In genomic region chr16:45685295-45685694, GRCm38 (mm10) we compare ENCODE assay signal across 21 mouse cellular contexts. TPM values are rescaled to one million over a fixed set of nuclear protein-coding genes. Genes with fewer than 3 reads are reported as not detected.
DNase-seq lines count a peak whose midpoint lies in the region; ATAC-seq and TF ChIP-seq lines count a peak whose summit lies in the region.
"Had no signal": no experiment of that assay in that cellular context is flagged by ENCODE, and none has a peak within 500 bp of the region (broad histone marks: within the 10 kb centered on the region; RNA-seq: fewer than 3 reads in every experiment).

No protein-coding gene starts in this region.

- DNase-seq in cerebellum, adult 9-11 months, result peak; percentile 26
- no peak for DNase-seq in cerebellum, adult 9-10 months
- peak; percentile 44 to 60 for DNase-seq in frontal cortex, postnatal 36 days (ENCODE audit: low spot score in 2 of 2)
- no peak for DNase-seq in frontal cortex, postnatal 10 days (ENCODE audit: low spot score in 2 of 2)
- no peak for DNase-seq in lung, embryonic 14.5 days
- no peak for DNase-seq in lung, adult 2 months
- peak; percentile 11 for DNase-seq in hindbrain, postnatal 0 days (ENCODE audit: low spot score)
- DNase-seq in kidney, adult 8-10 months, result no peak
- DNase-seq: heart, adult 11 months; thymus, adult 18-20 months had no signal

- H3K9ac ChIP-seq in lung, embryonic 14.5 days, result no peak overlapping the region
- no peak overlapping the region for H3K9ac ChIP-seq in hindbrain, postnatal 0 days (replicated peaks; ENCODE audit: low read length)
- H3K9ac ChIP-seq: embryonic facial prominence, embryonic 15.5 days; heart, embryonic 12.5 days; liver, embryonic 14.5 days; midbrain, embryonic 13.5 days; stomach, embryonic 15.5 days had no signal

- WGBS in lung, embryonic 14.5 days, result 58% methylated on average over 3 of the region's 3 CpGs
- 72% methylated on average over 3 of the region's 3 CpGs for WGBS in lung, adult 2 months
- WGBS in hindbrain, postnatal 0 days, result 57% methylated on average over 3 of the region's 3 CpGs

- no peak for TF ChIP-seq POLR2A in lung, adult 2 months (IDR thresholded peaks at IDR 0.05; ENCODE audit: borderline replicate concordance, extremely low read depth, low read depth, low read length)

- no peak overlapping the region for H3K4me3 ChIP-seq in lung, embryonic 14.5 days (ENCODE audit: low read depth, low read length)
- H3K4me3 ChIP-seq in lung, adult 2 months (replicated peaks; ENCODE audit: extremely low read depth, low read depth, low read length), result no peak overlapping the region
- no peak overlapping the region for H3K4me3 ChIP-seq in hindbrain, postnatal 0 days (ENCODE audit: low read length)
- H3K4me3 ChIP-seq: embryonic facial prominence, embryonic 15.5 days; heart, embryonic 12.5 days; midbrain, embryonic 13.5 days; stomach, embryonic 15.5 days had no signal

- no peaks in the 10 kb centered on the region for H3K27me3 ChIP-seq in lung, embryonic 14.5 days (ENCODE audit: insufficient read depth, low read length)
- H3K27me3 ChIP-seq in hindbrain, postnatal 0 days (ENCODE audit: insufficient read depth, low read length), result no peaks in the 10 kb centered on the region
- H3K27me3 ChIP-seq: embryonic facial prominence, embryonic 15.5 days; heart, embryonic 12.5 days; stomach, embryonic 15.5 days had no signal

- H3K27ac ChIP-seq in lung, embryonic 14.5 days (ENCODE audit: low read depth), result no peak overlapping the region
- no peak overlapping the region for H3K27ac ChIP-seq in hindbrain, postnatal 0 days
- H3K27ac ChIP-seq: embryonic facial prominence, embryonic 15.5 days; liver, embryonic 14.5 days; midbrain, embryonic 13.5 days; stomach, embryonic 15.5 days had no signal

- H3K9me3 ChIP-seq in lung, embryonic 14.5 days (ENCODE audit: low read depth, low read length), result no peaks in the 10 kb centered on the region
- no peaks in the 10 kb centered on the region for H3K9me3 ChIP-seq in hindbrain, postnatal 0 days (ENCODE audit: low read length)
- H3K9me3 ChIP-seq: embryonic facial prominence, embryonic 15.5 days; heart, embryonic 12.5 days; midbrain, embryonic 13.5 days; stomach, embryonic 15.5 days had no signal

- no peaks in the 10 kb centered on the region for H3K4me1 ChIP-seq in lung, embryonic 14.5 days (ENCODE audit: insufficient read depth)
- H3K4me1 ChIP-seq in lung, adult 2 months (ENCODE audit: control insufficient read depth, insufficient read depth, low read length), result no peaks in the 10 kb centered on the region
- peaks cover 4% of the 10 kb centered on the region; the same call in 1 of the 2 replicates for H3K4me1 ChIP-seq in hindbrain, postnatal 0 days (ENCODE audit: insufficient read depth, low read length)
- H3K4me1 ChIP-seq: heart, embryonic 12.5 days; stomach, embryonic 15.5 days had no signal

- H3K4me2 ChIP-seq in lung, embryonic 14.5 days, result no peak overlapping the region
- no peak overlapping the region for H3K4me2 ChIP-seq in hindbrain, postnatal 0 days (ENCODE audit: low read depth, low read length)
- H3K4me2 ChIP-seq: embryonic facial prominence, embryonic 15.5 days; heart, embryonic 12.5 days; midbrain, embryonic 13.5 days; stomach, embryonic 15.5 days had no signal

- ATAC-seq in lung, embryonic 14.5 days (ENCODE audit: insufficient read depth), result 0 out of 2 replicates have a peak, but pooled peaks have one; percentile 28
- ATAC-seq in hindbrain, postnatal 0 days, result peak; percentile 30
- ATAC-seq: midbrain, embryonic 13.5 days had no signal

- TF ChIP-seq CTCF in lung, embryonic 14.5 days (IDR thresholded peaks at IDR 0.05; ENCODE audit: low read depth), result no peak
- no peak for TF ChIP-seq CTCF in lung, adult 2 months (IDR thresholded peaks at IDR 0.05; ENCODE audit: insufficient read depth, low read length)
- no peak for TF ChIP-seq CTCF in hindbrain, postnatal 0 days (IDR thresholded peaks at IDR 0.05; ENCODE audit: low read depth)

- H3K36me3 ChIP-seq in lung, embryonic 14.5 days (ENCODE audit: insufficient read depth), result no peaks in the 10 kb centered on the region
- no peaks in the 10 kb centered on the region for H3K36me3 ChIP-seq in hindbrain, postnatal 0 days (ENCODE audit: insufficient read depth, low read length)
- H3K36me3 ChIP-seq: embryonic facial prominence, embryonic 15.5 days; heart, embryonic 12.5 days; midbrain, embryonic 13.5 days; stomach, embryonic 15.5 days had no signal

RNA-seq across cellular contexts. Expression of gene Tmprss7, which starts 8.2 kb away (rescaled TPM):
- polyA plus RNA-seq in lung, embryonic 14.5 days (2014; fragmentation: Nextera tagmentation; extraction: Ambion mirVana), result 0.11 TPM in 1 of 2 replicates, not detected in the other
- 0.06 TPM in 1 of 2 replicates, not detected in the other for polyA plus RNA-seq in lung, adult 2 months (2012; rRNA removed)
- 0.58 and 0.73 TPM in 2 replicates for total RNA-seq in hindbrain, postnatal 0 days (2014; rRNA removed)
- 0.55 and 0.59 TPM in 2 replicates for polyA plus RNA-seq in hindbrain, postnatal 0 days (2015; fragmentation: Nextera tagmentation; extraction: Ambion mirVana)
- total RNA-seq: gastrocnemius, postnatal 10 days; heart, postnatal 14 days had no signal
- polyA plus RNA-seq: heart, embryonic 12.5 days; inflammation-experienced regulatory T-cells, adult 6 months; kidney, adult 2 months; stomach, embryonic 15.5 days had no signal

RNA-seq across cellular contexts. Expression of gene BC016579, which starts 31.4 kb away (rescaled TPM):
- polyA plus RNA-seq in lung, embryonic 14.5 days (2014; fragmentation: Nextera tagmentation; extraction: Ambion mirVana), result 0.18 and 0.68 TPM in 2 replicates
- polyA plus RNA-seq in lung, adult 2 months (2012; rRNA removed), result 0.05 and 0.17 TPM in 2 replicates
- total RNA-seq in hindbrain, postnatal 0 days (2014; rRNA removed), result not detected in 2 replicates
- polyA plus RNA-seq in hindbrain, postnatal 0 days (2015; fragmentation: Nextera tagmentation; extraction: Ambion mirVana), result not detected in 2 replicates
- total RNA-seq: gastrocnemius, postnatal 10 days; heart, postnatal 14 days; neutrophil, adult 5-6 weeks had no signal
- polyA plus RNA-seq: inflammation-experienced regulatory T-cells, adult 6 months had no signal

RNA-seq across cellular contexts. Expression of gene Tagln3, which starts 39.1 kb away (rescaled TPM):
- 5.1 and 5.2 TPM in 2 replicates for polyA plus RNA-seq in lung, embryonic 14.5 days (2014; fragmentation: Nextera tagmentation; extraction: Ambion mirVana)
- polyA plus RNA-seq in lung, adult 2 months (2012; rRNA removed), result 0.58 and 1.1 TPM in 2 replicates
- 190 and 198 TPM in 2 replicates for total RNA-seq in hindbrain, postnatal 0 days (2014; rRNA removed)
- 302 and 317 TPM in 2 replicates for polyA plus RNA-seq in hindbrain, postnatal 0 days (2015; fragmentation: Nextera tagmentation; extraction: Ambion mirVana)
- total RNA-seq: megakaryocyte progenitor cell, adult 5-6 weeks had no signal

RNA-seq across cellular contexts. Expression of gene Abhd10, which starts 57.5 kb away (rescaled TPM):
- polyA plus RNA-seq in lung, embryonic 14.5 days (2014; fragmentation: Nextera tagmentation; extraction: Ambion mirVana), result 35.6 and 39.6 TPM in 2 replicates
- 5.4 and 7.2 TPM in 2 replicates for polyA plus RNA-seq in lung, adult 2 months (2012; rRNA removed)
- total RNA-seq in hindbrain, postnatal 0 days (2014; rRNA removed), result 19.0 and 21.7 TPM in 2 replicates
- 34.4 and 36.2 TPM in 2 replicates for polyA plus RNA-seq in hindbrain, postnatal 0 days (2015; fragmentation: Nextera tagmentation; extraction: Ambion mirVana)

Comparison
In these comparisons a context has a peak if more than half of its experiments do, and no peak if none do; other contexts are left out.
1. DNase-seq: peak in cerebellum, adult 9-11 months (single experiment), frontal cortex, postnatal 36 days (2 of 2) and hindbrain, postnatal 0 days (single experiment); none in cerebellum, adult 9-10 months (single experiment), frontal cortex, postnatal 10 days (0 of 2), lung, embryonic 14.5 days (single experiment), lung, adult 2 months (single experiment) and kidney, adult 8-10 months (0 of 2).
2. RNA of gene Tagln3, which starts 39.1 kb away (polyA plus RNA-seq): 302 to 317 TPM in hindbrain, postnatal 0 days; 5.1 to 5.2 TPM in lung, embryonic 14.5 days and 0.58 to 1.1 TPM in lung, adult 2 months; every median in the first group is over 10 times any median in the second.